Mouse (Mus musculus) forebrain, embryonic 14.5 days (tissue): ENCODE measurements around the gene Hs3st3a1. TPM values are rescaled to one million over a fixed set of nuclear protein-coding genes. Genes with fewer than 3 reads are reported as not detected.

Source experiments
- ATAC-seq: fragments of 200-750 bp; cut with Nextera tagmentation; 2 replicates; pipeline ENCODE4 v1.8.0; 2017; ENCODE audit warnings: mild to moderate bottlenecking, moderate library complexity
- DNase-seq: peaks from one replicate; pipeline ENCODE4 v3.0.0-alpha.2; 2015; ENCODE audit warnings: low spot score
- H3K27ac ChIP-seq: fragments of 300-500 bp; sonication (generic); 2 replicates; pipeline ENCODE4 v1.5.1; 2014; ENCODE audit warnings: low read depth, mild to moderate bottlenecking, control low read depth, low read length, moderate library complexity
- H3K27me3 ChIP-seq: fragments of 300-500 bp; sonication (generic); replicated peaks from 2 replicates; pipeline ENCODE4 v1.6.1; 2014; ENCODE audit warnings: low read length, control low read depth, mixed read lengths; ENCODE audit not compliant: control insufficient read depth, insufficient read depth
- H3K36me3 ChIP-seq: fragments of 300-500 bp; sonication (generic); 2 replicates; pipeline ENCODE4 v1.6.1; 2014; ENCODE audit warnings: low read length, control low read depth; ENCODE audit not compliant: control insufficient read depth, insufficient read depth
- H3K4me1 ChIP-seq: fragments of 300-500 bp; sonication (generic); 2 replicates; pipeline ENCODE4 v1.6.1; 2014; ENCODE audit warnings: antibody characterized with exemption, low read length, control low read depth; ENCODE audit not compliant: control insufficient read depth, insufficient read depth
- H3K4me2 ChIP-seq: fragments of 300-500 bp; sonication (generic); 2 replicates; pipeline ENCODE4 v1.6.1; 2014; ENCODE audit warnings: mild to moderate bottlenecking, control low read depth, low read length
- H3K4me3 ChIP-seq: fragments of 300-500 bp; sonication (generic); 2 replicates; pipeline ENCODE4 v1.5.1; 2014; ENCODE audit warnings: low read depth, low read length, control low read depth
- H3K9ac ChIP-seq: fragments of 300-500 bp; sonication (generic); 2 replicates; pipeline ENCODE4 v1.6.1; 2014; ENCODE audit warnings: mild to moderate bottlenecking, low read length, control low read depth, moderate library complexity
- H3K9me3 ChIP-seq: fragments of 300-500 bp; sonication (generic); replicated peaks from 2 replicates; pipeline ENCODE4 v1.6.1; 2016; ENCODE audit warnings: low read length, control low read depth, mixed read lengths; ENCODE audit not compliant: control insufficient read depth
- WGBS: fragments of 180-500 bp; shearing (Covaris S2); extraction: QIAGEN DNeasy Blood & Tissue Kit; methylation state at CpG from one replicate; pipeline ENCODE4 v1.1.7; 2014; 5-methylcytosine and 5-hydroxymethylcytosine counted together
- polyA plus RNA-seq: library from polyadenylated mRNA; unstranded; fragments of >200 nt; fragmentation: Nextera tagmentation; extraction: Ambion mirVana; gene quantifications from 2 replicates; pipeline ENCODE4 v1.2.1, GENCODE M21; 2014

Hs3st3a1 gene
- 0.30 and 0.32 TPM in 2 replicates for polyA plus RNA-seq

- DNase-seq (peak; percentile 43), ATAC-seq (peak; percentile 77)
- peak within 1 kb of the TSS; percentile 52 for H3K4me3 ChIP-seq
- peak within 1 kb of the TSS; percentile 98 for H3K4me2 ChIP-seq
- no peak within 1 kb of the TSS for H3K27ac ChIP-seq
- no peaks in the 10 kb centered on the region for H3K9me3 ChIP-seq
- peak within 1 kb of the TSS; percentile 71 for H3K9ac ChIP-seq
- peaks cover 22% of the 10 kb centered on the region for H3K27me3 ChIP-seq
- WGBS = under 1% methylated on average over 33 of the region's 36 CpGs
- H3K36me3 ChIP-seq = no peaks in the 10 kb centered on the region
- peaks cover 8% of the 10 kb centered on the region for H3K4me1 ChIP-seq
Observed at GRCm38 (mm10) chr11:64434611-64435545, at the start of gene Hs3st3a1. Gene Hs3st3a1, plus strand, starts transcription at chr11:64435332.

DNA sequence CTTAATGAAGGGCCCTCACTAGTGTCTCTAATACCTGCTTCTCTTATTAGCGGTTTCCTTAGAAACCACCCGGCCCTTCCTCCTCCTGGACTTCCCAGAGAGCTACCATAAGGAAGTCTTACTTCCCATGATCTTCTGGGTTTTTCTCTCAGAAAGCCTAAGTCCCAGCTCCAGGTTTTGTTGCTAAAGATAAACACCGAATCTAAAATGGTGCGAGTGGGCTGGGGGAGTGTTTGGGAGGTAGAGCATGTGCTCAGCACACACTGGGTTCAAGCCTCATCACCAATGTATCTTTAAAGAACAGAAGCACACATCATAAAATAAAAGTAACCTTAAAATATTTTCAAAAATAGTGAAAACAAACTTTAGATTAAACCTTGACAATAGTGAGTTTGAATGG, 48.8 kb upstream of the Hs3st3a1 start:
- Histone ChIP-seq H3K4me1 (no peaks in the 10 kb centered on the region), H3K4me2 (no peak overlapping the region), H3K9me3 (no peaks in the 10 kb centered on the region), H3K27ac (no peak overlapping the region), H3K4me3 (no peak overlapping the region), H3K27me3 (no peaks in the 10 kb centered on the region), H3K36me3 (no peaks in the 10 kb centered on the region), H3K9ac (no peak overlapping the region)
- no peak for DNase-seq
- 89% methylated on average over 4 of the region's 4 CpGs for WGBS
- no peak for ATAC-seq

- Histone ChIP-seq H3K9ac (peak overlapping the region; percentile 7), H3K4me3 (no peak overlapping the region), H3K4me2 (peak overlapping the region; percentile 33), H3K9me3 (no peaks in the 10 kb centered on the region), H3K27ac (peak overlapping the region; percentile 52), H3K4me1 (peaks cover 11% of the 10 kb centered on the region), H3K36me3 (no peaks in the 10 kb centered on the region), H3K27me3 (no peaks in the 10 kb centered on the region)
- 8% methylated on average over 7 of the region's 7 CpGs for WGBS
- peak; percentile 81 for DNase-seq
- ATAC-seq = peak; percentile 93
Observed at GRCm38 (mm10) chr11:64396331-64396881, 38.7 kb upstream of the Hs3st3a1 start.

DNA sequence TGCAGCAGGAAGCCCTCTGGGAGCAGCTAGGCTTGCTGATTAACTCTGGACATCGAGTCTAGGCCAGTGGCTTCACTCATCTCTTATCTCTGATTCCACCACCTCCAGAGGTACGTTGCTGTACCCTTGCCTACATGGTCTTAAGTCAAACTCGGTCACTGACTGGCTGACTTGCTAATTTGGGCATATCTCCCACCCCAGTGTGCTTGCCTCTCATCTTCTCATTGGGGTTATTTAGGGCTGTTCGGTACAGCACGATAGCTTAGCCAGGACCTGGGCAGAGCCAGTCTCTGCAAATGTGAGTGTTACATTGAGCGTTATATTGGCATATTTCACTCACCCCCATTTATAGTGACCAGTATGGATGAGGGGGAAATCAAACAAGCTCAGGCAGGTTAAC, 38.2 kb upstream of the Hs3st3a1 start:
- H3K27me3 ChIP-seq = no peaks in the 10 kb centered on the region
- ATAC-seq = 0 out of 2 replicates have a peak, but pooled peaks have one; percentile 32
- peak overlapping the region; percentile 7 for H3K9ac ChIP-seq

DNA sequence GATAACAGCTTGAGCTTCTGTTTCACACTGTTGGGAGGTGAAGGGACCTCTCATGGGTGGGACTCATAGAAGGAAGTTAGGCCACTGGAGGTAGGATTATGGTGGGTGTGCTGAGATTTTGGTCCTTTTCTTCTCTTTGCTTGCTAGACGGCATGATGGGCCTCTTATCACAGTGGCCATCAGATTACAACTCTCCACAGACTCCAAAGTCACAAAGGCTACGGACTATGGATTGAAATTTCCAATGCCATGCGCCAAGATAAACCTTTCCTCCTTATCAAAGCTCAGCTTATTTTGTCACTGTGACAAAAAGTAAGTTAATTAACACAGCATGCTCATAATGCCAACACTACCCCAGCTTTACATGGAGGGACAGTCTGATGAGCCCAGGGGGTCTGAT, 37.5 kb upstream of the Hs3st3a1 start:
- no peaks in the 10 kb centered on the region for H3K9me3 ChIP-seq
- H3K4me3 ChIP-seq = no peak overlapping the region
- H3K9ac ChIP-seq = no peak overlapping the region
- H3K4me1 ChIP-seq = peaks cover 11% of the 10 kb centered on the region
- no peak for DNase-seq
- no peak overlapping the region for H3K4me2 ChIP-seq
- 83% methylated on average over 3 of the region's 3 CpGs for WGBS
- H3K27me3 ChIP-seq = no peaks in the 10 kb centered on the region
- no peak overlapping the region for H3K27ac ChIP-seq
- no peak for ATAC-seq
- no peaks in the 10 kb centered on the region for H3K36me3 ChIP-seq

More for the DNA sequence above, 38.2 kb upstream of the Hs3st3a1 start:
- H3K9me3 ChIP-seq = no peaks in the 10 kb centered on the region
- DNase-seq = no peak
- no peaks in the 10 kb centered on the region for H3K36me3 ChIP-seq
- 60% methylated on average over 6 of the region's 6 CpGs for WGBS
- peak overlapping the region; percentile 52; the same call in 1 of the 2 replicates for H3K27ac ChIP-seq
- H3K4me2 ChIP-seq = no peak overlapping the region
- H3K4me3 ChIP-seq = no peak overlapping the region
- H3K4me1 ChIP-seq = peaks cover 11% of the 10 kb centered on the region

- Histone ChIP-seq H3K4me2 (no peak overlapping the region), H3K9me3 (no peaks in the 10 kb centered on the region), H3K4me3 (no peak overlapping the region), H3K27ac (no peak overlapping the region), H3K4me1 (peaks cover 11% of the 10 kb centered on the region), H3K27me3 (no peaks in the 10 kb centered on the region), H3K36me3 (no peaks in the 10 kb centered on the region), H3K9ac (no peak overlapping the region)
- no peak for ATAC-seq
- peak; percentile 32 for DNase-seq
- WGBS = 7% methylated on average over 6 of the region's 6 CpGs
Observed at GRCm38 (mm10) chr11:64400534-64401093, 34.5 kb upstream of the Hs3st3a1 start.

GRCm38 (mm10) chr11:64418969-64419368, 16.2 kb upstream of the Hs3st3a1 start:
- Histone ChIP-seq H3K27ac (no peak overlapping the region), H3K9ac (no peak overlapping the region), H3K27me3 (no peaks in the 10 kb centered on the region), H3K4me1 (no peaks in the 10 kb centered on the region), H3K4me2 (no peak overlapping the region), H3K9me3 (no peaks in the 10 kb centered on the region), H3K4me3 (no peak overlapping the region), H3K36me3 (no peaks in the 10 kb centered on the region)
- peak; percentile 84 for DNase-seq
- ATAC-seq = peak; percentile 81; the same call in 1 of the 2 replicates
- 27% methylated on average over 1 of the region's 1 CpGs for WGBS

- no peak overlapping the region for H3K27ac ChIP-seq
- H3K4me2 ChIP-seq = peak overlapping the region; percentile 98
- peak; percentile 48 for DNase-seq
- H3K27me3 ChIP-seq = peaks cover 24% of the 10 kb centered on the region
- no peaks in the 10 kb centered on the region for H3K36me3 ChIP-seq
- H3K4me1 ChIP-seq = peaks cover 8% of the 10 kb centered on the region
- peak; percentile 66 for ATAC-seq
- H3K9ac ChIP-seq = peak overlapping the region; percentile 71
- H3K9me3 ChIP-seq = no peaks in the 10 kb centered on the region
- WGBS = under 1% methylated on average over 81 of the region's 81 CpGs
- peak overlapping the region; percentile 52 for H3K4me3 ChIP-seq
Observed at GRCm38 (mm10) chr11:64435546-64436411, 647 bp downstream of the Hs3st3a1 start.
